Mouse (Mus musculus) B cell, adult 2 months (primary cell): Measurements from ENCODE around the gene 1700016C15Rik.

Experiments
- DNase-seq, 2 experiments: peaks; one replicate each; pipeline ENCODE4 v3.0.0; 2022

Gene 1700016C15Rik

DNA sequence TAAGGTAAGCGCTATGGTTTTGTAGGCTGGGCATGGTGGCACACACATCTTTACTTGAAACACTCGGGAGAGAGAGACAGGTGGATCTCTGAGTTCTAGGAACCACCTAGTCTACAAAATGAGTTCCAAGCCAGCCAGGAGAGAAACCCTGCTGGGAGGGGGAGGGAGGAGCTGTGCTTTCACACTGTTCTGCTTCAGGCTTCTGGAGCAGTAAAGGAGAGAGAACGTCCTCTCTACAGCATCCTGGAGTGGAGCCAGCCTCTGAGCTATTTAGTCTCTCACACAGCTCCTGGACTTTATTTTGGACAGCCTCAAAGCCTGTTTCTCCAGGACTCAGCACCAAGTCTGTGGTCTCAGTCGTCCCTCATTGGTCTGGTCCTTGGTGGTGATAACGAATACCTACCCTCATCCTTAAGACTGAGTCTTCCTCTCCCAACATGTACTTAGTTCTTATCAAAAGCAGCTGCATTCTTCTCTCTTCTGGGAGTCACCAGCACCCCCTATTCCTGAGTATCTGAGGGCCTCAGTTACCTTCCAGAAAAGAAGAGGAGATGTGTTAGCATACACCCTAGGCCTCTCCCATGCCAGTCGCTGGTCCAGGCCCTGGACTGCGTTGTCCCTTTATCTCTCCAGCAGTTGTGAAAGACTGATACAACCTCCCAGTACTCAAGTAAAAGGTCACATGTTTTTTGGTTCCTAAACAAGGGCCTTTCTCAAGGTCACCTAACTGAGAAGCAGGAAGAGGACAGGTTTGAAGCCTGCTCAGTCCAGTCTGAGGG lies 12.4 kb upstream of the 1700016C15Rik start:
- DNase-seq, result no peak

- DNase-seq, result no peak
Measured at GRCm38 (mm10) chr1:177718340-177719028, 11.1 kb upstream of the 1700016C15Rik start.

DNA sequence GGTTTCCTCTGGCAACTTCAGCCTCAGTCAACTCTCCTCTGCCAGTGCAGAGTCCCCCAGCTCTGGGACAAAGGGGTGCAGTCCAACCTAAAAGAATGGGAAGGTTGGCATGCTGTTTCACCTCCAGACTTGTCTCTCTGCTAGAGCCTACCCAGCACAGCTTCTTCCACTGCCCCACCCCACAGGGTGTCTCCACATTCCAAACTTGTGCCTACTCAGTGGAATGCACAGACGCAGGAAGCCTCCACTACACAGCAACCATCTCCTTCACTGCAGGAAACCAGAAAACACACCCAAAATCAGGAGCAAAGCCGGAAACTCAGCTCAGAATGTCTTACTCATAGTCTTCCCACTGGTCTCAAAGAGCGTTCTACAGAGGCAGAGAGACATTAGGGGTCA lies 10.6 kb upstream of the 1700016C15Rik start:
- DNase-seq, result no peak

- DNase-seq, result no peak
Measured at GRCm38 (mm10) chr1:177723786-177724185, 5.8 kb upstream of the 1700016C15Rik start.

- no peak for DNase-seq
Measured at GRCm38 (mm10) chr1:177726870-177727269, 2.7 kb upstream of the 1700016C15Rik start.

DNA sequence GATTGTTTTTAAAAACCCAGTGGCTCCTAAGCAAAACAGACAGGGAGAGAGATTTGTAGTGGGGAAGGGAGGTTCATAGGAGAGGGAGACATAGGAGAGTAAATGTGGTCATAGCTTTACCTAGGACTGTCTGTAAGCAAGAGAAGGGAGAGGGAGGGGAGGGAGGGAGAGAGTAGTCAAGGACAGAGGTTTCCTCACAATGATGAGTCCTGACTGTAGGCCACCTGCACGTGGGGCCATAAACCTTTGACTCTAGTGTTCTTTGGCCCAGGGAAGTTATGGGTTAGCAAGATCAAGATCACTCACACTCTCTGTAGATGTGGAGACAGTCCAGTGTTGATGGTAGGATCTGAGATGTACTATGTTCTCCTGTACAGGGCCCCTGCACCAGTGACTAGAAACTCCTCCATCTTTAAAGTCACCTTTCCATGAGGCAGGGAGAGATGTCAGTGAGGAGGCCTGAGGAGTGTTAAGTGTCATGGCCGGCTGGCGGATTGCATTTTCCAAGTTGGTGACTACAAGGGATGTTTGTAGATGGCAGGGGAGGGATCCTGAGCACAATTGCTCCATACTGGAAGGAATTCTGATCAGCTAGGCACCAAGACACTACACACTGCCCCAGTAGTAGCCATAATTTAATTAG lies 1.6 kb upstream of the 1700016C15Rik start:
- DNase-seq, result no peak

DNA sequence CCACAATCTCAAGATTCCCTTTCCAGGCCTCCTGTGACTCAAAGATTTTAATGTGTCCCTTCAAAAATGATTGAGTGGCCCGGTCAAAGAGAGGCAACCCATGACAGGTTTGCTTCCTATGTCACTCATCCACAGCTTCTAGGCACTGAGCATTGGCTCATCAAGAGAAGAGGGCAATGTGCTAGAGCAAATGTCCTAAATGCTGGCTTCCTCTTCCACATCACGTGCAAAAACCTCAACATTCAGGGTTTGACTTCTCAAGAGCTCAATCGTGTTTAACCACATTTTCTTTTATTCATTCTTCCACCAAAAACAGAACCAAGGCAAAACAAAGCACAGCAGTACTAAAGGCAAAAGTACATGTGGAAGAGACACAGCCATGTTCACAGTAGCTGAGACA lies 2.4 kb downstream of the 1700016C15Rik start:
- DNase-seq, result no peak

DNA sequence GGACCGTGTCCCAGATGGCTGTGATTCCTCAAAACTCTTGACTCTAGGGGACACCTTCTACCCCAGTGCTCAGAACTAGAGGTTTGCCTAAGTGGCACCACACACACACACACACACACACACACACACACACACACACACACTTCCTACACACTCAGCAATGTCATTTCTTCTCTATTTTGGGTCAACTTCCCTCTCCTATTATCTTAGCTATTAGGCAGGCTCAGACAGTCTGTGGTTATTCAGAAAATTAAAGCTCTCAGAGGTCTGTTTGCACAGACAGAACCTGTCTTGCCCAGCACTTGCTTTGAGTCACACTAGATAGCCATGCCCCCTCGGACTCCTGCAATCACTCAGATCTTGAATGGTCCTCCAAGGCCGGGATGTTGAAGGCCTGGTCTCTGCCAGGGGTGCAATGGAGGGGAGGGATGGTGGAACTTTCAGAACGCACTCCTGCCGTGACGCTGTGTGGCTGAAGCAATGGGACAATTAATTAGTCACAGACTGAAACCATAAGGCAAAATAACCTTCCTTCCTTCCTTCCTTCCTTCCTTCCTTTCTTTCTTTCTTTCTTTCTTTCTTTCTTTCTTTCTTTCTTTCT lies 8.0 kb downstream of the 1700016C15Rik start:
- no peak for DNase-seq

DNA sequence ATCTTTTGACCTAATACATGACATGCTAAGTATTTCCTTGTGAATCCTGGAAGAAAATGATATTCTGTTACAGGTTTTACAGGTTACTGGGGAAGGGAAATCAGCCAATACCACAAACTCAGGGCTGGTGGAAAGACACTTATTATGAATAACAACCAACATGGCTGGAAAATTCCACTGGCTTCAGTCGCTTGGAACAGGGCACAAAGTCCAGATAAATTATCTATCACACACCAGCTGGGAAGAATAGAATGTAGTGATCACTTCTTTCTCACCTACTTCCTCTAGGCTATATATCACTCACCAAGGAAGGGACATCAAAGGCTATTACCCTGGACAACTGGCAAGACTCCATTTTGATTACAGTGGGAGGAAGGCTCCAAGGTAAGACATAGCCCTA lies 11.1 kb downstream of the 1700016C15Rik start:
- DNase-seq, result no peak

- no peak for DNase-seq
Measured at GRCm38 (mm10) chr1:177742119-177742518, 12.5 kb downstream of the 1700016C15Rik start.

DNA sequence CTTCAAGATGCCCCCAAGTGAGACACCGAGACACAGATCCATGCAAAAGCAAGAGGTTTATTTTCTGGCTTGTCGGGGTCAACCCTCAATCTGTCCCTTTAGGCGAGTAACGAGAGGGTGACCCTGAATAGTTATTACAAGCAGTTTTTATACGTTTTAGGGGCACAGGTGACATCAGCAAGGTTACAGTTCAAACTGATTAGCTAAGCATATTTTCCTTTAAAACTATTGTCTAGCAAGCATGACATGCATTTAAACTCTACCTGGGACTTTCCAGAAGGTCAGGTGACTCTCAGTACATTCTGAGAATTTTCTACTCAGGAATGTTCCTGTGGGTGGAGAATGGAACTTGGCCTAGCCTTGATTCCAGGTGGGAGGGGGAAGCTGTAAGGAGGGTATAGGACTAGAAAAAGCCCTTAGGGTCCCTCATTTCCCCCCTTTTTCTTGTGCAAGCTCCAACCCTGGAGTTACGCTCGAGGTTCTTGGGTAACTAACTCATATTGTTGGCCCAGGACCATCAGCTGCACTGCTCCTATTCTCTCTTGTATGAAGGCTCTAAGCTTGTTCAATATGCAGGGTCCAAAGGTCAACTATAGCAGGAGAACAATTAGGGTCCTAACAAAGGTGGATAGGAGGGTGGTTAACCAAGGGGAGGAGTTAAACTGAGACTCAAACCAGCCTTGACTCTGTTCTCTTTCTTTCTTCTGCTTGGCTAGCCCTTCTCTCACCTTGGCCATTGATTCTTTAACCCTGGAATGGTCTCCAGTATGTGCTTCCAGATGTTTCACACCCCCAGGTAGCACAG lies 15.1 kb downstream of the 1700016C15Rik start:
- no peak for DNase-seq

DNA sequence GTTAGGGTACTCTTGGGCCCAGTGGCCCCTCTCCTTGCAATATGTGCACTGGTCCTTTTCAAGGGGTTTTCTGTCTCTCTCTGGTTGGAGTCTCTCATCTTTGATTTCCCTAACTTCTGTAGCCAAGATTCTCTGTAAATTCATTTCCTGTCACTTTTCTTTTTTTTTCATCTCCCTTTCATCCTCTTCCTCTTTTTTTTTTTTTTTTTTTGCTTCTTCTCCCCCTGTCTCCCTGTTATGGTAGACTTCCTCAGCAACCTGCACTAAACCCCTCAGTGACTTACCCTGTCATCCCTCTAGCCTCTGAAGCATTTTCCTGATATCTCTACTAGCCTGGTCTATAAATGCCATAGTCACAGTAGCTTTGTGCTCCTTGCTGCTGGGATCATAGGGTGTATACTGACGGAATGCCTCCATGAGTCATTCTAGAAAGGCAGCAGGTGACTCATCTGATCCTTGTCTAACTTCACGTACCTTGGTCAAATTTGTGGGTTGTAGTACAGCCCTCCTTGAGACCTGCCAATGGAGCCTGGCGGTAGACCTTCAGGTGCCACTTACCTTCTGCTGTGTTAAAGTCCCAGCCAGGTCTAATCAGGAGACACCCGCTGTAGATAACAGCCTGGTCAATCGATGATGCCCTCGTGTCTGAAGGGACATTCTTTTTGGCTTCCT lies 18.4 kb downstream of the 1700016C15Rik start:
- no peak for DNase-seq

- DNase-seq, result no peak
Measured at GRCm38 (mm10) chr1:177753496-177753895, 23.9 kb downstream of the 1700016C15Rik start.

DNA sequence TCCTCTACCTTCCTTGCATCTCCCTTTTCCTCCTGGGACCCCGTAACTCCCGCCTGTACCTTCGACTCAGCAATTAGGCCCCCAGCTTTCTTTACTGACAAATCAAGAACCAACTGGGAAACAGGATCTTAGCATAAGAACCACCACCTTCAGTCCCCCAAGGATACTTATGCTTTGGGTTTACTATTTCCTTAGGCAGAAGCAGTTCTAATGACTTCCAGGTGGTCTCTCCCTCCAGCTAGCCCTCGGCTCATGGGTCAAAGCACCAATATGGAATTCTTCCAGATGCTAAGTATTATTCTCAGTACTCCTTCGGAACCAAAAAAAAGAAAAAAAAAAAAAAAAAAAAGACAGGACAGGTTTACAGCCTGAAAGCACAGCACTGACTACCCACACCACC lies 27.6 kb downstream of the 1700016C15Rik start:
- no peak for DNase-seq

- DNase-seq, result no peak
Measured at GRCm38 (mm10) chr1:177768931-177769330, 39.3 kb downstream of the 1700016C15Rik start.

DNA sequence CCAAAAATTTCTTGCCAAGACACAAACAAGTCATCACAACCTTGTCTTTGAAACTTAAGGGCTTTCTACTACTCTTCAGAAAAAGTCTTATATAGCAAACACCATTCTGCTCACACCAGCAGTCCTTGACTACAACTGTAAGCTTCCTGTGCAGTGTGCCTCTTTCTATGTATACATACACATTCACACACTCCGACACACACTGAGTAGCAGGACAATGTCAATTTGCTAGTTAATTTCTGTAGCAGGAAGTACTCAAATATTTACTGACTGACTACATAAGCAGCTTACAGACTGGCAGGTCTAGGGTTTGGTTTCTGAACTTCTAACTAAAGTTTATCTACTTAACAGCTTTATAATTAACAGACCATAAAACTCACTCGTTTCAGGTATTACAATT lies 47.8 kb downstream of the 1700016C15Rik start:
- no peak for DNase-seq

DNA sequence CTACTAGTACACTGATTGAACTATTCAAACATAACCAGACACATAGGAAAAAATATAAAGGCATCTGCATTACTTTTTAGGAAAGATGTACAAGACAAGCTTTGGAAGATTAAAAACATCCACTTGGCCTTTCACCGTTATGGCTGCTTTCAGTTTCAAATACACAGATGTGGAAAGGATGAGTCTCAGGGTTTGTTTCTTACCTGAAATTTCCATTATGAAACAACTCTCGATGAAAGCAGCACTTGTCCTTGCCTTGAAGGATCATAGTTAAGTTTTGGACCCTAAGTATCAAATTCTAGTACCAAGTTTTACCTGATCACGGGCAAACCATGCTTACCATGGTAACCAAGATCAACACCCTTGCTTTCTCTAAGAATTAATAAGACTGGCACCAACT lies 63.2 kb downstream of the 1700016C15Rik start:
- DNase-seq, result no peak

DNA sequence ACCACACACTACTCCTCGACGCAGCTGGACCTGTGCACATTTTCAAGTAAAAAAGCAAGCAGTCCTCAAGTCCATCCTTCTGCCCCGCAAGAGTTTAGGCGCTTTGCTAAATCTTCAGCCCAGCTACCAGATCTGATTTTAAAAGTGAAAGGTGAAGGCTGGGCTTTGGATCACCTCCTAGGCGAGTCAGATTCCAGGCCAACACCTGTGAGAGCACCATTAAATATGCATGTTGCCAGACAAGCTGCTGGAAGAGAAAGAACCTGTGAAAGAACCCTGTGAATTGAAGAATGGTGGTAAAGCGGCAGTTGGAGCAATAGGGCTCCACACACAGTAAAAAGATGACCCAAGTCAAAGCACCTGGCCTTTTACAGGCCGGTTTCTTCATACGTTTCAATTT lies 65.3 kb downstream of the 1700016C15Rik start:
- peak; percentile 5 to 15 for DNase-seq

GRCm38 (mm10) chr1:177795421-177796192 lies 66.0 kb downstream of the 1700016C15Rik start:
- DNase-seq, result no peak

DNA sequence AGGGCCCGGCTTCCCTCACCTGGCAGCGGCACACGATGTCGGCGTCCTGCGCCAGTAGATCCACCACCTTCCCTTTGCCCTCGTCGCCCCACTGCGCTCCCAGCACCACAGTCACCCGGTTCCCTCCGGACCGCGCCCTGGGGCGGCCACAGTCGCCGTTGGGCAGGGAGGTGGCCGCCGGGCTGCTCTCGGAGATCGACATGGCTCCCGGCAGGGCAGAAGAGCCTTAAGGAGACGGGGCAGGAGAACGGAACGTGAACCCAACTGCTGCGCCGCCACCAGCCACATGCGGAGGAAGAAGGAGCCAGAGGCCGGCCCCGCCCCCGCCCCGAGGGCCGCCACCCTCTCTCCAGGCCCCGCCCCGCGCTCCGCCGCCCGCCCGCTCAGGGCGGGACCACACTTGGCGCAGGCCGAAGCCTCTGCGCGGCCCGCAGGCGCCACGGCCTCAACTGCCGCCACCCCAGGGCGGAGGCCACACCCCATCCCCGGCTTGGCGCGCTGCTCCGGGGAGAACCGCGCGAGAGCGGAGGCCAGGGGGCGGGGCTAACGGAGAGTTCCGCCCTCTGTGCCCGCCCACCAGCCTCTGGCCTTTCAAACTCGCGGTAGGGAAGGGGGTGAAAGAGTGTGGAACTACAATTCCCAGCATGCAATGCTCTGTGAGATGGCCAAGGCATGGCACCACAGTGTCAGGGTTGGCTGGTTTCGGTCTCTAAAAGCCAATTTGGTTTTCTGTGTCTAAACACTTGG lies 66.8 kb downstream of the 1700016C15Rik start, which contains the start of gene Adss:
TSS of gene Adss (minus strand) at position 319 of the 747 bp plus-strand sequence.
- DNase-seq, result peak; percentile 99
